Comparison of ENCODE assay signal across 16 mouse cellular contexts in genomic region chr4:63035991-63036390, GRCm38 (mm10).
"Had no signal": no experiment of that assay in that cellular context is flagged by ENCODE, and none has a peak within 500 bp of the region (broad histone marks: within the 10 kb centered on the region; RNA-seq: fewer than 3 reads in every experiment).

No protein-coding gene starts in this region.

- DNase-seq: retina, postnatal 1 day; right cerebral cortex, adult 18-20 months; right cerebral cortex, postnatal 14 days; right cerebral cortex, postnatal 25 days; right cerebral cortex, postnatal 4 days; spleen, adult 18-20 months; thymus, adult 18-20 months; thymus, adult 2 months; thymus, postnatal 14 days; thymus, postnatal 25 days; thymus, postnatal 36 days; thymus, postnatal 4 days had no signal

- H3K9me3 ChIP-seq: neural tube, embryonic 13.5 days; neural tube, embryonic 15.5 days; stomach, embryonic 15.5 days had no signal

- H3K36me3 ChIP-seq: neural tube, embryonic 13.5 days; neural tube, embryonic 15.5 days; stomach, embryonic 15.5 days had no signal

- H3K9ac ChIP-seq: neural tube, embryonic 13.5 days; neural tube, embryonic 15.5 days; stomach, embryonic 15.5 days had no signal

- H3K27ac ChIP-seq: neural tube, embryonic 15.5 days; stomach, embryonic 15.5 days; stomach, postnatal 0 days had no signal

- H3K4me3 ChIP-seq: neural tube, embryonic 13.5 days; neural tube, embryonic 15.5 days; stomach, embryonic 15.5 days had no signal

- H3K27me3 ChIP-seq: neural tube, embryonic 13.5 days; neural tube, embryonic 15.5 days; stomach, embryonic 15.5 days had no signal
